Mouse (Mus musculus) right cerebral cortex, adult 2 months (tissue): ENCODE results near the gene Stil.
"Not testable (repeated sequence)": the region's sequence is repeated elsewhere in the genome, so short reads cannot be mapped to it uniquely, and the experiment has no call there.

ENCODE experiments used
- DNase-seq, 2 experiments: peaks; one replicate each; pipeline ENCODE4 v3.0.0; 2021 to 2022; ENCODE audit warnings: low spot score in 2 of 2

Stil gene

GRCm38 (mm10) chr4:114999773-115000428 is at the start of gene Stil:
Gene Stil (plus strand): TSS chr4:115000159.
- DNase-seq: peak; percentile 95 to 96

DNA sequence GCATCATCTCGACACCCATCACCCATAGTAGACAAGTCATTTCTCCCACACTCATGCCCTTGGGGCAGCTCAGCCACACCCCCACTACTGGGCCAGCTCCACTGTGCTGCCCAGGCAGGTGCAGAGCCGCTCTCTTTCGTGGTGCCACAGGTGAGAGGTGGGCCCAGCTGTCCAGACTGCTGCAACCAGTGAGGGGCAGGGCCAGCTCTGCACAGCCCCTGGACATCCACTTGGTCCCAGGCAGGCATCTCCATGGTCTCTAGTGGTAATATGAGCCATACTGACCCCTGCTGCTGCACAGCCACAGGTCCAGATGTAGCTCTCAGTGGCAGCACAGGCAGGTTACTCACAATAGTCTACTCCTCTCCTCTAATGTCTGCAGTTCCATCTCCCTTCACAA is 46.8 kb upstream of the Stil start:
- no peak for DNase-seq

- DNase-seq: no peak
Observed at GRCm38 (mm10) chr4:114957403-114957802, 42.6 kb upstream of the Stil start.

- no peak for DNase-seq
Observed at GRCm38 (mm10) chr4:114958231-114958630, 41.7 kb upstream of the Stil start.

DNA sequence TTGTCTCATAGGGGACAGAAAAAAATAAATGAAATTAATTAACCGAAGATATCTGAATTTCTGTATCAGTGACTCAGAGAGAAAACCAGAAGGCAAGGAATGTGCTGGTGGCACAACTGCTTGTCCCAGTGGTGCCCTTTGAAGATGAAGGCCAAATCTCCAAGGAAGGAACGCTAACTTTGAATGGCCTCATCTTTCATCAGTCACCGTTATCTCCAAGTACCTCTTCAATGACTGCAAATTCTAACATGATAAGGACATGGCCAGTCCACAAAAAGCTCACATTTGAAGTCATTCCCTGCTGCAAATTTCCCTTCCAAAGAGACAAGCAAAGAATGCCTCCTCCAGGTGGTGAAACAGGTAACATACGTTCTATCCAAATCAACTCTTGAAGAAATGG is 41.2 kb upstream of the Stil start:
- DNase-seq: no peak

- no peak for DNase-seq
Observed at GRCm38 (mm10) chr4:114959533-114959932, 40.4 kb upstream of the Stil start.

GRCm38 (mm10) chr4:114960881-114961280 is 39.1 kb upstream of the Stil start:
- DNase-seq: not testable (repeated sequence)

DNA sequence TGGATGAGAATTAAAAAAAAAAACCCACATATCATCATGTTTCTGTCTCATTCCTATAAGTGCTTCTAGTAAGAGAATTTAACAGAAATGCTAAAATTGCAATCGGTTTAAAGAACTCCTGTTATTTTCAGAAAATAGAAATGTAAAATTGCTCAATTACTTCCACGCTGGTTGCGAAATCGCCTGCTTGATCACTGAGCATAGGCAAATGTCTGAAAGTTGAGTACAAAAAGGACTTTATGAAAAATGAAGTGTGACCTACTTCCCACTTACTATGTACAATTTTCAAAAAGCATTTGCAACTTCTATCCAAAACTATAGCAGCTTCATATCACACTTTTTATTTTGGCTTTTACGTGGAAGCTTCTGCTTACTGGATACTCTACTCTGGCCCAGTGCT is 29.2 kb upstream of the Stil start:
- DNase-seq: no peak

GRCm38 (mm10) chr4:114973229-114973740 is 26.7 kb upstream of the Stil start:
- DNase-seq: no peak

- no peak for DNase-seq
Observed at GRCm38 (mm10) chr4:114982619-114983018, 17.3 kb upstream of the Stil start.

- no peak for DNase-seq
Observed at GRCm38 (mm10) chr4:114983020-114983419, 16.9 kb upstream of the Stil start.

DNA sequence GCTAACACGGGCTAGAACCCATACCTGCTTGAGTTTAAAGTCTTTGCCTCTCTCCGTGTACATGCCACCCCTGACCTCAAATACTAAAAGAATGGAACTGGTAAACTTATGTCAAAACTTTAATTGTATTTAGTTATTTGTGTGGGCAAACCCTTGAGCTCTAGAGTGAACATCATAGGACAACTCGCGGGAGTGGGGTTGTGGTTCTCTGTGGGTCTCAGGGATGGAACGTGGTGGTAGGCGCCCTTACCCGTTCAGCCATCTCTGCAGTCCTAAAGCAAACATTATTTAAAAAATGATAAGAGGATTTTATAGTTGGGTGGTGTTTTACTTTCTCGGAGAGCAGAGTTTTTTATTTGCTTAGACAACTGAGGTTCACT is 13.8 kb upstream of the Stil start:
- DNase-seq: no peak

DNA sequence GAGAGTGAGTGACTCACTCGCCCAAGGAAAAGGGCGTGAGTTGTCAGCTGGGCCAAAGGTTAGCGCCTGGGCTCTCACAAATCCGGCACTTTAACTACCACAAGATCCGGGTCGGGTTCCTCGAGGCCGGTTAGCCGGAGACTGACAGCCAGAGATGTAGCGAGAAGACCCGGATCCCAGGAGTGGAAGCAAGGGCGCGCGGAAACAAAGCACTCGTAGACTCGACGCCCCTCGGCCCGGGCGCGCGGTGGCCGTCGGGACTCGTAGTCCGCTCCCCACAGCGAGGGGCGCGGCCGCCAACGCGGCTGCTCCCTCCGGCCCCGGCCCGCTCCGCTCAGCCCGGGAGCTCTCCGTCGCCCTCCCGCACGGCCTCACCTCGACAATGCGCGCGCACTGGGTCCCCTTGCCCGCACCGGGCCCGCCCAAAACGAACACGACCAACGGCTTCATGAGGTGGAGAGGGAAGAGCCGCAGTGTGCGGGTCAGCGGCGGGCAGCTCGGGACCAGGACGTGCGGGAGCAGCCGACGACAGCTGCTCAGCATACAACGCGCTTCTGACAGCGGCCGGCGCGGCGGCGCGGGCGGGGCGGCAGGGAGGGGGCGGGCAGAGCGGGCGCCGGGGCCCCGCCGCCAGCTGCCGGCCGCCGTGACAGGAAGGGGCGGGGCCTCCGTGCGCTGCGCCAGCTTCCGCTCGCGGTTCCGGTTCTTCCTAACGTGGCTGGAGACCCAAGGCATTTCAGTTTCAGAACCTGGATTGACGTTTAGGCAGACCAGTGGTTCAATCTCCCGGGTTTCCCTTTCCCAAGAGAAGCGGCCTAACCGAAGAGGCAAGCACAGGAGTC is 13.1 kb upstream of the Stil start, which contains the start of gene Cmpk1:
Gene Cmpk1, minus strand, starts transcription at position 651 of the 842 bp plus-strand sequence.
- peak; percentile 81 to 82 for DNase-seq

DNA sequence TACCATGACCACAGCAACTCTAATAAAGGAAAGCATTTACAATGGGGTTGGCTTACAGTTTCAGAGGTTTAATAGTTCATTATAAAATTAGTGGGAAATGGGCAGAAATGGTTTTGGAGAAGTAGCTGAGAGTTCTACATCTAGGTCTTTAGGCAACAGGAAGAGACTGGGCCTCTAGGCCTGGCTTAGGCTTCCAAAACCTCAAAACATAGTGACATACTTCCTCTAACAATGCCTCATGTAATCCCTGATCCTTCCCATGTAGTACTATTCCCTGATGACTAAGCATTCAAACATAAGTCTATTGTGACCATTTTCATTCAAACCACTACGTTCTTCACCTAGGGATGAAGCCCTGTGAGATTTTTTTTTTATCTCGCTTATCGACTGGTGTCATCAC is 5.7 kb upstream of the Stil start:
- no peak for DNase-seq

GRCm38 (mm10) chr4:114997051-114997450 is 2.9 kb upstream of the Stil start:
- DNase-seq: peak in 1 of 2 experiments; percentile 21

DNA sequence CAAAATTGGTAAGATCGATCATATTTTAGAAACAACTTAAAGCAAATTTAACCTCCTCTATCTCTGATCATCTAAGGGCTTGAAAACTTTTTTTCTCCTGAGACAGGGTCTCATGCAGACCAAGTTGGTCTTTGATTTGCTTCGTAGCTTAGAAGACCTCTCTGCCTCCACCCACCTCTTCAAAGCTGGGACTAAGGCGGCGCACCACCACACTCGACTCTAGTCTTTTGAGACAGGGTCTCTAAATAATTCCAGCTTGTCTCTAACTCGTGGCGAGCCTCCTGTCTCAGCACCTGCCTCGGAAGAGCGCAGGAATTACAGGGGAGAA is 550 bp upstream of the Stil start:
- no peak for DNase-seq

GRCm38 (mm10) chr4:115000429-115000795 is 453 bp downstream of the Stil start:
- no peak for DNase-seq

GRCm38 (mm10) chr4:115014276-115014675 is 14.3 kb downstream of the Stil start:
- no peak for DNase-seq

DNA sequence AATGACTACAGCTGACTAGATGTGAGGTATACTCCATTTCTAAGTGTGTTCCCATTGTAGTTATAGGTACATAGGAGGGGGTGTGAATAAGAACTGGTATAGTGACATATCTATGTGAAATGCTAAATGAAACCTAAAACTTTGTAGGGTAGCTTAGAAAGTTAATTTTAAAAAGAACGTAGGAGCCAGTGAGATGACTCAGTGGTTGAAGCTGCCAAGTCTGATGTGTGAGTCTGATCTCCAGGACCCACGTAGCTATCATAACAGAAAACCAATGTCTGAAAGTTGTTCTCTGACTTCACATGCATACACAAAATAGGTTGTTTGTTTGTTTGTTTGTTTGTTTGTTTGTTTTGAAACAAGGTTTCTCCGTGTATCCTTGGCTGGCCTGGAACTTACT is 20.0 kb downstream of the Stil start:
- peak in 1 of 2 experiments; percentile 11 for DNase-seq

DNA sequence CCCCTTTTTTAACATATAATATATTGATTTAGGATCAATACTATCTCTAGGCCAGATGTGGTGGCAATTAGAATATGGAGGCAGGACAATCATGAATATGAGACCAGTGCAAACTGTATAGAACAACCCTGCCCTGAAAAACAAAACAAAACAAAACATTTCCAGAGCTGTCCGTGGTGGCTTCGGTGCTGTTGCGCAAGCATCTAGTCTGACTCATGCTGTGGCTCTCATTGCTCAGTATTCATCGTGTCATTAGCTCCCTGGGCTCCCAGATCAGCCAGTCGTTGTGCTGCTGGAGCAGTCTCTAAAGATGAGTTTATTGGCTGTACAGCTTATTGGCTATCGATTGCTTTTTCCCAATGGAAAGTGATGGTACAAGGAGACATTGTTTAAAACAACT is 35.1 kb downstream of the Stil start:
- DNase-seq: no peak

DNA sequence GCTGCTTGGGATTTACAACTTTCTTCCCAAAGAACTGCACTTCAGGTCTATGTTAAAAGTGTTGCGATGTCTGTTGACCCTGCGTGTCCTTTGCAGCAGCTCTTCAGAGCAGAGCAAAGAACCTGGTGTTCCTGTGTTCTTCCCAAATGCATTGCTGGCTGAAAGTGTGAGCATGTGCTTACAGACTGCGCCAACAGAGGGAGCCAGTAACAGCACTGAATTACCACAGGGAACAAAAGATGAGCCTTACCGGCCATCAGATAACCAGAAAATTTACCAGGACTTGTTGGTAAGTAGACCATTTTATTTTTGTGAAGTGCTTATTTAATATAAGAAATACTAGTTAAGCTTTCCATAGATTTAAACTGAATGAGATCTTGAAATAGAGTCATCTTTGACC is 38.3 kb downstream of the Stil start:
- DNase-seq: peak; percentile 50 to 58

GRCm38 (mm10) chr4:115045621-115046020 is 45.7 kb downstream of the Stil start:
- no peak for DNase-seq

- peak; percentile 39 to 53 for DNase-seq
Observed at GRCm38 (mm10) chr4:115047750-115048149, 47.8 kb downstream of the Stil start.
